Mouse (Mus musculus) C3H10T1/2 (cell line): ENCODE results near the gene Foxr1. TPM values are rescaled to one million over a fixed set of nuclear protein-coding genes. Genes with fewer than 3 reads are reported as not detected.

Experiments
- polyA plus RNA-seq, 2 experiments: library from polyadenylated mRNA; unstranded; fragments of >200 nt; fragmentation: generic; extraction: Trizol; gene quantifications; one replicate each; pipeline ENCODE4 v1.2.1; 2012; ENCODE audit warnings: missing spikeins in 2 of 2

Foxr1 gene
- polyA plus RNA-seq, result not detected

DNA sequence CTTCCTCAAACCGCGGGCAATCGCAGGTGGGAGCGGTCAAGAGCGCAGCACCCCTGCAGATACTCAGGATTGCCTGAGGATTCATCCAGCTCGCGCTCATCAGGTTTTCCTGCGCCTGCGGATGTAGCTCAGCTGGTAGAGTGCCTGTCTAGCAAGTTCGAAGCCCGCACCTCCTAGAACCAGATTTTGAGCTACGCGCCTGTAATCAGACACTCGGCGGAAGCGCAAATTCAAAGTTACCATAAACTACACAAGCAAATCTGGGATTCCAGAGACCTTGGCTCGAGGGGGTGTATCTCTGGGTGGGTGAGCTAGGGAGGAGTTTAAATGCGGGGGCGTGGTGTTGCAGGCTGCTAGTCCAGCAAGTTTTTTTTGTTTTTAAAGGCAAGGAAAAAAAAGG is at the start of gene Foxr1:
Foxr1 (minus strand) TSS at position 176 of the 400 bp plus-strand sequence.

DNA sequence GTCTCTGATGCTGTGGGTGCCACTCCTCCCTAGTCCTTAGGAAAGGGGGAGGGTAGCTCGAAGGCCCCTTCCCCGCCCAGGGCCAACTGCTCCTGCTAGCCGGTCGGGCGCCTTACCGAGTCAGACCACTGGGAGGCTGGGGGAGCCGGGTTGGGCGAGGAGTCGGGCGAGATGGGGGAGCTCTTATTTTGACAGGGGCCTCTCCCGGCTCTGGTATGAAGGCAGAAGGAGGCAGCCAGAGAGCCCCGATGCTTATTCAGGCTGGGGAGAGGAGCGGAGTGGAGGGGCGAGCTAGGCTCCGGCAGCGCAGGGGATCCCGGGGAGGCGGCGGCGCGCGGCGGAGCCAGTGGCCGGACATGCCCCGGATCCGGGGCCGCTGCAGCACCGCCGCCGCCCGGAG is 41.6 kb upstream of the Foxr1 start, which contains the start of gene Bcl9l:
Bcl9l (plus strand) TSS at position 274 of the 400 bp plus-strand sequence.

GRCm38 (mm10) chr9:44454891-44455220 is 13.9 kb upstream of the Foxr1 start, which contains the start of gene Upk2:
TSS of gene Upk2 (minus strand) at chr9:44454976.

GRCm38 (mm10) chr9:44418519-44419385 is 22.2 kb downstream of the Foxr1 start, which contains the start of gene Ccdc84:
TSS of gene Ccdc84 (minus strand) at chr9:44418569.

GRCm38 (mm10) chr9:44406906-44407751 is 33.8 kb downstream of the Foxr1 start, which contains the start of the genes Rps25 and Trappc4:
TSS of gene Rps25 (plus strand) at chr9:44407139.
TSS of gene Trappc4 (minus strand) at chr9:44407600.

DNA sequence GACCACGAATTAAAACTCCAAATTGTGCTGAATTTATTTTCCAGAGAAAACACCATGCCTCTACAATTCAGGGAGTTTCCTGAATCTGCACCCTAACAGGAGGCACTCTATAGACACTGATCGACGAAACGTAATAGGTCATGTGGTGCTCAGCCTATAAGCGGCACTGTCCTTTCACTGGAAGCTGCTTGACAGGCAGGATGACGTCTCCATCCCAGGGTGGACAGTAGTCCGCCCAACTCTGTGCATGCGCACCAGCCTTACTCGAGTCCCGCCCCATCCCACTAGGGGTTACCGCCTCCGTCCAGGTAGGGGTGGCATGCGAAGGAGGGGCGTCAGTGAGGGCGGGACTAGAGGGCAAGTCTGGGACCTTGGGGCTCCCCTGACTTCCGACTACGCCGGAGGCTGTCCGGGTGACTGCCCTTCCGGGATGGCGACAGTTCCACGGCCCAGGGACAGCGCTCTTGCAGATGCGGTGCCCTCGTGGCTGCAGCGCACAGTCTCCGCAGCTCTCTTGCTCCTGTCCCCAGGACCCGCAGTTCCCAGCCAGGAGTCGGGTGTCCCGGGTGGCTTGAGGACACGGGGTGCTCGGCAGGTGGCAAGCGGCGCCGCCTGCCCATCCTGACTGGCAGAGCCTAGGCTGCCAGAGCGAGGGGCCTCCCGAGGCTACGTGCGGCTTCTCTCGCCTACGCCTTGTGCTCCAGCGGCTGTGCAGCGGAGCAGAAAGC is 44.1 kb downstream of the Foxr1 start, which contains the start of gene Slc37a4:
Slc37a4 (plus strand) TSS at position 169 of the 728 bp plus-strand sequence.

Other genes starting within 250 kb of the Foxr1 start
- gene Cbl, start 207.1 kb downstream of the Foxr1 start, polyA plus RNA-seq, result 1 to 10 TPM in 1 of 2 experiments, under 1 TPM in 1; 0.90 to 3.3 TPM
- not detected for gene Ccdc153, start 200.5 kb downstream of the Foxr1 start, polyA plus RNA-seq
- under 1 TPM in 1 of 2 experiments, not detected in 1; 0.04 TPM for gene Pdzd3, start 189.7 kb downstream of the Foxr1 start, polyA plus RNA-seq
- 1 to 10 TPM in 1 of 2 experiments, under 1 TPM in 1; 0.41 to 2.5 TPM for gene Nlrx1, start 172.5 kb downstream of the Foxr1 start, polyA plus RNA-seq
- under 1 TPM; 0.09 to 0.91 TPM for gene Abcg4, start 152.5 kb downstream of the Foxr1 start, polyA plus RNA-seq
- gene Hinfp, start 135.5 kb downstream of the Foxr1 start, polyA plus RNA-seq, result 1 to 10 TPM; 2.5 to 5.2 TPM
- gene C2cd2l, start 120.9 kb downstream of the Foxr1 start, polyA plus RNA-seq, result 1 to 10 TPM; 3.7 to 4.6 TPM
- 10 to 100 TPM; 24.6 to 26.4 TPM for gene Dpagt1, start 115.1 kb downstream of the Foxr1 start, polyA plus RNA-seq
- 100 to 1,000 TPM; 334 to 376 TPM for gene H2afx, start 106.4 kb downstream of the Foxr1 start, polyA plus RNA-seq
- 10 to 100 TPM; 33.8 to 49.1 TPM for gene Hmbs, start 96.9 kb downstream of the Foxr1 start, polyA plus RNA-seq
- 10 to 100 TPM; 13.5 to 31.9 TPM for gene Vps11, start 79.5 kb downstream of the Foxr1 start, polyA plus RNA-seq
- 10 to 100 TPM; 12.8 to 29.3 TPM for gene Hyou1, start 61.6 kb downstream of the Foxr1 start, polyA plus RNA-seq
- 10 to 100 TPM in 1 of 2 experiments, 1 to 10 TPM in 1; 5.7 to 11.4 TPM for gene Slc37a4, start 44.3 kb downstream of the Foxr1 start, polyA plus RNA-seq
- 1,000 to 10,000 TPM; 2,064 to 3,081 TPM for gene Rps25, start 34.0 kb downstream of the Foxr1 start, polyA plus RNA-seq
- gene Trappc4, start 33.5 kb downstream of the Foxr1 start, polyA plus RNA-seq, result 10 to 100 TPM; 86.8 to 98.1 TPM
- 10 to 100 TPM in 1 of 2 experiments, 1 to 10 TPM in 1; 7.9 to 23.6 TPM for gene Ccdc84, start 22.6 kb downstream of the Foxr1 start, polyA plus RNA-seq
- gene Upk2, start 13.8 kb upstream of the Foxr1 start, polyA plus RNA-seq, result under 1 TPM in 1 of 2 experiments, not detected in 1; 0.07 TPM
- gene Bcl9l, start 41.7 kb upstream of the Foxr1 start, polyA plus RNA-seq, result 10 to 100 TPM; 22.2 to 90.8 TPM
- under 1 TPM; 0.02 to 0.15 TPM for gene Cxcr5, start 120.7 kb upstream of the Foxr1 start, polyA plus RNA-seq
- gene Ddx6, start 163.8 kb upstream of the Foxr1 start, polyA plus RNA-seq, result 10 to 100 TPM in 1 of 2 experiments, 1 to 10 TPM in 1; 2.6 to 31.0 TPM
- gene Treh, start 232.1 kb upstream of the Foxr1 start, polyA plus RNA-seq, result not detected